Comparison of ENCODE assay signal across 7 mouse cellular contexts in genomic region chr8:85083108-85083813, GRCm38 (mm10). TPM values are rescaled to one million over a fixed set of nuclear protein-coding genes. Genes with fewer than 3 reads are reported as not detected.
DNase-seq lines count a peak whose midpoint lies in the region; ATAC-seq lines count a peak whose summit lies in the region.

Man2b1 (plus strand) TSS chr8:85083270.

- peak within 1 kb of the TSS; percentile 71 for H3K4me2 ChIP-seq in embryonic facial prominence, embryonic 12.5 days (replicated peaks)
- H3K4me2 ChIP-seq in limb, embryonic 13.5 days (replicated peaks) = peak within 1 kb of the TSS; percentile 88
- H3K4me2 ChIP-seq in midbrain, embryonic 16.5 days (ENCODE audit: low read length) = peak within 1 kb of the TSS; percentile 80

- H3K4me1 ChIP-seq in embryonic facial prominence, embryonic 12.5 days = peaks cover 28% of the 10 kb centered on the region
- H3K4me1 ChIP-seq in limb, embryonic 13.5 days = peaks cover 37% of the 10 kb centered on the region
- peaks cover 31% of the 10 kb centered on the region for H3K4me1 ChIP-seq in midbrain, embryonic 16.5 days (ENCODE audit: control insufficient read depth, insufficient read depth, low read length)

- DNase-seq in adrenal gland, postnatal 25 days = peak; percentile 89
- DNase-seq in heart, adult 18-20 months = peak; percentile 93 to 95
- peak; percentile 96 for DNase-seq in kidney, adult 8-10 months
- DNase-seq in spleen, postnatal 10 days (ENCODE audit: low spot score in 2 of 2) = peak; percentile 69 to 90

- H3K36me3 ChIP-seq in embryonic facial prominence, embryonic 12.5 days = peaks cover 25% of the 10 kb centered on the region
- peaks cover 36% of the 10 kb centered on the region for H3K36me3 ChIP-seq in limb, embryonic 13.5 days
- H3K36me3 ChIP-seq in midbrain, embryonic 16.5 days (ENCODE audit: control insufficient read depth, insufficient read depth, low read length) = no peaks in the 10 kb centered on the region

- peak within 1 kb of the TSS; percentile 56 for H3K4me3 ChIP-seq in embryonic facial prominence, embryonic 12.5 days
- peak within 1 kb of the TSS; percentile 71 for H3K4me3 ChIP-seq in limb, embryonic 13.5 days
- H3K4me3 ChIP-seq in midbrain, embryonic 16.5 days (ENCODE audit: low read depth, low read length) = peak within 1 kb of the TSS; percentile 65

- peak within 1 kb of the TSS; percentile 46 for H3K9ac ChIP-seq in embryonic facial prominence, embryonic 12.5 days
- H3K9ac ChIP-seq in limb, embryonic 13.5 days = peak within 1 kb of the TSS; percentile 78
- H3K9ac ChIP-seq in midbrain, embryonic 16.5 days (ENCODE audit: low read depth, low read length) = peak within 1 kb of the TSS; percentile 75

- no peaks in the 10 kb centered on the region for H3K9me3 ChIP-seq in embryonic facial prominence, embryonic 12.5 days
- H3K9me3 ChIP-seq in limb, embryonic 13.5 days = no peaks in the 10 kb centered on the region
- H3K9me3 ChIP-seq in midbrain, embryonic 16.5 days (replicated peaks; ENCODE audit: control insufficient read depth, low read length, poor library complexity, severe bottlenecking) = no peaks in the 10 kb centered on the region

- WGBS in embryonic facial prominence, embryonic 12.5 days = under 1% methylated on average over 30 of the region's 30 CpGs
- WGBS in limb, embryonic 13.5 days = under 1% methylated on average over 29 of the region's 30 CpGs
- WGBS in midbrain, embryonic 16.5 days = under 1% methylated on average over 30 of the region's 30 CpGs

- H3K27ac ChIP-seq in embryonic facial prominence, embryonic 12.5 days = no peak within 1 kb of the TSS
- H3K27ac ChIP-seq in limb, embryonic 13.5 days = no peak within 1 kb of the TSS; the same call in 1 of the 2 replicates
- H3K27ac ChIP-seq in midbrain, embryonic 16.5 days (ENCODE audit: low read length) = peak within 1 kb of the TSS; percentile 2; the same call in 1 of the 2 replicates

- no peaks in the 10 kb centered on the region for H3K27me3 ChIP-seq in embryonic facial prominence, embryonic 12.5 days
- no peaks in the 10 kb centered on the region for H3K27me3 ChIP-seq in limb, embryonic 13.5 days
- H3K27me3 ChIP-seq in midbrain, embryonic 16.5 days (ENCODE audit: control insufficient read depth, insufficient read depth, low read depth, low read length) = no peaks in the 10 kb centered on the region

- ATAC-seq in embryonic facial prominence, embryonic 12.5 days (ENCODE audit: insufficient number of reproducible peaks, insufficient read depth, low FRiP score, low TSS enrichment) = peak; percentile 70; the same call in 1 of the 2 replicates
- peak; percentile 87 for ATAC-seq in limb, embryonic 13.5 days (ENCODE audit: low FRiP score, low read depth)
- ATAC-seq in midbrain, embryonic 16.5 days = peak; percentile 90

RNA-seq across cellular contexts. Expression of gene Man2b1, which starts in this region (rescaled TPM):
- total RNA-seq in adrenal gland, postnatal 25 days (2021) = 54.3 and 58.5 TPM in 2 replicates
- 25.9 and 27.6 TPM in 2 replicates for polyA plus RNA-seq in embryonic facial prominence, embryonic 12.5 days (2016; fragmentation: Nextera tagmentation; extraction: Ambion mirVana)
- 10 to 100 TPM; 27.6 to 27.7 TPM for total RNA-seq in heart, adult 18-20 months (2021)
- 29.2 and 32.2 TPM in 2 replicates for polyA plus RNA-seq in limb, embryonic 13.5 days (2015; fragmentation: Nextera tagmentation; extraction: Ambion mirVana)
- polyA plus RNA-seq in midbrain, embryonic 16.5 days (2015; fragmentation: Nextera tagmentation; extraction: Ambion mirVana) = 18.1 and 18.2 TPM in 2 replicates
